Mouse (Mus musculus) left cerebral cortex, adult 9 months (tissue): ENCODE results near the gene Tpte.
"Not testable (repeated sequence)": the region's sequence is repeated elsewhere in the genome, so short reads cannot be mapped to it uniquely, and the experiment has no call there.

Experiments
- DNase-seq, 2 experiments: peaks; one replicate each; pipeline ENCODE4 v3.0.0; 2022; ENCODE audit warnings: low spot score in 2 of 2

Tpte gene

GRCm38 (mm10) chr8:22282999-22283491 is at the start of gene Tpte:
Gene Tpte (plus strand): TSS chr8:22283441.
- DNase-seq, result no peak

DNA sequence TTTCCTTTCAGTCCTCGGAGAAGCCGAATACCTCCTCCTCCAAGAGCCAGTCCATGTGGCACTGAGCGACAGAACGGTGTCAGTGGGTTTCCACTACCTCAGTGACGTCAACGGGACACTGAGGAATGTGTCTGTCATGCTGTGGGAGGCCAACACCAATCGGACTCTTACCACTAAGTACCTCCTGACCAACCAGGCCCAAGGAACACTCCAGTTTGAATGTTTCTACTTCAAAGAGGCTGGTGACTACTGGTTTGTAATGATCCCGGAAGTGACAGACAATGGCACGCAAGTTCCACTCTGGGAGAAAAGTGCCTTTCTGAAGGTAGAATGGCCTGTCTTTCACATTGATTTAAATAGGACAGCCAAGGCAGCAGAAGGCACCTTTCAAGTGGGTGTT is 40.3 kb upstream of the Tpte start:
- DNase-seq, result no peak

DNA sequence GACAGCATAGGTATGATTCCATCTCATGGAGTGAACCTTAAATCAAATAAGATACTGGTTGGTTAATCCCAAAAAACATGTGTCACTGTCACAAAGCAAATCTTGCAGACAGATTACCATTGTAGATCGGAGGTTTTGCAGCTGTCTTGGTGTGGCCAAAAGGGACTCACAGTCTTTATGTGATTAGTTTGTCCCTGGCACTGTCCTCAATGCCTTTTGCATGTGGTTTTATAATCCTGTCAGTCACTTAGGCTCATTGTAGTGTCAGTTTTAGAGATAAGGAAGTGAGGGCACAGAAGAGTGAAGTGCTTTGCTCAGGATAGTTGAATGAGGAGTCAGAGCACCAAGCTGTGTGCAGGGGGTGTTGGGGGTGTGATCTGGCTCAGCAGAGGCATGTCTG is 37.6 kb upstream of the Tpte start:
- no peak for DNase-seq

DNA sequence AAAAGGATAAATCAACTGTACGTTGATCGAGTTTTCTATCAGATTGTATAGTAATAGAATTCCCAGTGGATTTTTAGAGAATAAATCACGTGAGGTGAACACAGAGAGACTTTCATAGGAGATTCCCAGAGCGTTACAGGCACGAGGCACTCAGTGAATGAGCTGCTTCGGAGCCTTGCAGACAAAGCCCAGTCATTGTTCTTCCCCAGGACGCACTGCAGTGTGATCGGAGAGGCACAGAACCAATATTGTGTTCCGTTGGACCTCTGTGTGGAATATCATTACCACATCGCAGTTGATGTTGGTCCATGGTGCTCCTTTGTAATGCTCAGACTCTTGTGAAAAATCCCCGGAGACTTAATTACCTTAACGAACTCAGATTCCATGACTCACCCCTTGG is 35.3 kb upstream of the Tpte start:
- peak; percentile 7 to 25 for DNase-seq

GRCm38 (mm10) chr8:22249080-22249479 is 34.2 kb upstream of the Tpte start:
- DNase-seq, result no peak

DNA sequence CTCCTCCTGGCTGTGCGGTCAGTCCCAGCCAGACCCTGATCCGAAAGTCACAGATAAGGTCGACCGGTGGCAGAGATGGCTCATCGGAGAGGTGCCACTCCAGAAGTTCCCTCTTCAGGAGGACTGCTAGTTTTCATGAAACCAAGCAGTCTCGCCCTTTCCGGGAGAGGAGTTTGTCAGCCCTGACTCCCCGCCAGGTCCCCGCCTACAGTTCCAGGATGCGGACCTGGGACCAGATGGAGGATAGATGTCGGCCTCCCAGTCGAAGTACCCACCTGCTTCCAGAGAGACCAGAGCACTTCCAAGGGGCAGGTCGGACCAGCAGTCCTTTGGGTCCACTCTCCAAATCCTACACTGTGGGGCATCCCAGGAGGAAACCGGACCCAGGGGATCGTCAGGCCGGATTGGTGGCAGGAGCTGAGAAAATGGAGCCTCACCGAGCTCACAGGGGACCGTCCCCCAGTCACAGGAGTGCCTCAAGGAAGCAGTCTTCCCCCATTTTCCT is 24.2 kb upstream of the Tpte start:
- no peak for DNase-seq

DNA sequence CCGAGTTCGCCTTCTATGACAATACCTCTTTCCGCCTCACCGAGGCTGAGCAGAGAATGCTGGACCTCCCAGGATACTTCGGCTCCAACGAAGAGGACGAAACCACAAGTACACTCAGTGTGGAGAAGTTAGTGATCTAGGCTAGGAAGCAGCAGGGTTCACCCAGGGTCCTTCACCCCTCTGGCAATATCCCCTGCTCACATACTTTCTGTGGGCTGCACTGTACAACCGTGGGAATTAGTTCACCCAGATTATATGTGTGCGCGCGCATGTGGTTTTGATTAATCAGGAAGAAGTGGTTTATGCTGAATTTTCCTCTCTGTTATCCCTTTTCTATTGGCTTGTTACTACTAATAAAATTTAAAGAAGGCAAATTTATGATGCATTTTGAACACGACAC is 23.7 kb upstream of the Tpte start:
- no peak for DNase-seq

GRCm38 (mm10) chr8:22260091-22260722 is 23.0 kb upstream of the Tpte start:
- DNase-seq, result no peak

GRCm38 (mm10) chr8:22262267-22262666 is 21.0 kb upstream of the Tpte start:
- no peak for DNase-seq

DNA sequence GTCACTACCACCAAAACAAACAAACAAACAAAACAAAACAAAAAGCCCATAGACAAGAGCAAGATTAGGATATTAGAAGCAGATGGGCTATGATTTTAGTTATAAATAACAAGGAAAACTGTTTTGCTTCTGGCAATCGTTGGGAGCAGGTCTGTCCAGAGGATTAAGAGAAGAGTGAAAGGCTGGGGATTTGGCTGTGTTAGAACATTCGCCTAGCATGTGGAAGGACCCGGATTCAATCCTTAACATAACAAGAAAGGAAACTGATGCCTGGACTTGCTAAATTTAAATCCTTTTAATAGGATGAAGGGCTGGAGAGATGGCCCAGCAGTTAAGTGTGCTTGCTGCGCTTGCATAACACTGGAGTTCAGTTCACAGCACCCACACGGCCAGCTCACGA is 18.9 kb upstream of the Tpte start:
- no peak for DNase-seq

- DNase-seq, result no peak
Observed at GRCm38 (mm10) chr8:22264787-22265186, 18.5 kb upstream of the Tpte start.

DNA sequence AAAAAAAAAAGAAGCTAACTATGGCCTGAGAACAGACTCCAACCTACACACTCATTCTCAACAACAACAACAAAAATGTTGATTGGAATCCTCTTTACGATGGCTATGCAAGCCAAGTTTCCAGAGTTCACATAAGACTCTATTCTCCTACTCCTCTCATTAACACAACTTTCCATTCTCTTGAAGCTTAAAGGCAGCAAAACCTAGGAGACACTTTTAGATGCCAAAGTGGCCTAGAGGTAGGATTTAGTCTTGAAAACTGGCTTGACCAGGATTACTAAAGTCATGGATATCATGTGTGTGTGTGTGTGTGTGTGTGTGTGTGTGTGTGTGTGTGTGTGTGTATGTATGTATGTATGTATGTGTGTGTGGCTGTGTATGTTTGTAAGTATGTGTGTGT is 18.0 kb upstream of the Tpte start:
- DNase-seq, result no peak

- DNase-seq, result no peak
Observed at GRCm38 (mm10) chr8:22266809-22267208, 16.4 kb upstream of the Tpte start.

DNA sequence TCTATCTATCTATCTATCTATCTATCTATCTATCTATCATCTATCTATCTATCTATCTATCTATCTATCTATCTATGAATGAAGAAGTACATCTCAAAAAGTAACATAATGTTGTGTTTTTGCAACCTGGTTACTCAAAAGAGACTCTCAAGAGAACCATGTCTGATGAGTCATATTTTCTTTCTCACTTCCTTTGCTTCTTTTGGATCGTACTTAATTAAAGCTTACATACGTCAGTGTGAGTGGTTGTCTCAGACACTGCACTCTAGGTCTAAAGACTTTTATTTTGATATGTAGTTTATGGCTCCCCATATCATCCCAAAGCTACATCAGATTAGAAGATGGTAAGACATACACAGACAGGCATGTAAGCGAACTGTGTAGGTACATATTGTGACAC is 10.1 kb upstream of the Tpte start:
- no peak for DNase-seq

- DNase-seq, result no peak
Observed at GRCm38 (mm10) chr8:22274641-22275040, 8.6 kb upstream of the Tpte start.

- DNase-seq, result no peak
Observed at GRCm38 (mm10) chr8:22302326-22302725, 19.1 kb downstream of the Tpte start.

DNA sequence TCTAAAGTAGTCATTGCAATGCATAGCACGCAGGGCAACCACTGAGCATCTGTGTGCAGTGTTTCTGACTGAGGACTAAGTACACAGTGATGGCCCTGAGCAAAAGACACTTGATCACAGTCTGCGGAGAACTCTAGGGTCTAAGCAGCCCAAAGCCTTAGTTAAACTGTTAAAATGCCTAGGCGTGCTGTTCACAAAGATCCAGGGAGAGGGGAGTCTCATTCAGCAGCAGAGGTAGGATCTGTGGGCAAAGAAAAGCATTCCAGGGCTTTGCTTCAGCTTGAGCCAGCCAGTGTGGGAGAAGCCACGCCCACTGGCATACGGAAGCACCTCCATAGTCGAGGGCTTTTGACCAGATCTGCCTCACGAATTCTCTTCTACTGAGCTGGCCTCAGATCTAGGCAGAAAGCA is 19.7 kb downstream of the Tpte start:
- DNase-seq, result no peak

- not testable (repeated sequence) for DNase-seq
Observed at GRCm38 (mm10) chr8:22304045-22304444, 20.8 kb downstream of the Tpte start.

DNA sequence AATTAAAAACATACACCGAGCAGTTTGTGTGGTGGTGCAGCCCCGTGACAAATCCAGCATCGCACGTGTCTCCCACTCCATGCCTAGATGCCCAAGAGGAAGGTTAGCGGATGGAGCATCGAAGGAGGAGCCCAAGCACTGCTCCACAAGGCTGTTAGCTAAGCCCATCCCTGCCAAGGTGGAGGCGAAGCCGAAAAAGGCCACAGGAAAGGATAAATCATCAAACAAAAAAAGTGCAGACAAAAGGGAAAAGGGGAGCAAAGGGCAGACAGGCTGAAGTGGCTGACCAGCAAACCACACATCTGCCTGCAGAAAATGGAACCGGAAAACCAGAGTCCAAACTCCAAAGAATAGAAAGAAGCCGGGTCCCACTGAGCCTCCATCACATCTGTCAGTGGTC is 23.8 kb downstream of the Tpte start:
- DNase-seq, result no peak

DNA sequence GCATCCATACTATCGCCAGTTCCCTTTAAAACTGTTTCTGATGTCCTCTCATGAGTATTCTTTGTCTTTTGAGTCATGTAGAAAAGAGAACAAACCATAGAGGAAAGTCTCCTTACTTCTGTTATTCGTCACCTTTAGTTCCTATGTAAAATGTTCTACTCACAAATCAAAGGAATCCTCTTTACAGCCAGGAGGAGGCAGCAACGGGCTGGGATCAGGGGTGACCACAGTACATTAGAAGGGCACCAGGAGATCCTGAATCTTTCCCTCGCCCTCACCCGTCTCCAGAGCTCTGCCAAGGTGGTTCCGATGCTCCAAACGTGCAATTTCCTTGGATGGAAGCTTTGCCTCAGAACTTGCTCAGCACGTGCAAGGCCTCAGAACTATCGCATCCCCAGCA is 28.2 kb downstream of the Tpte start:
- no peak for DNase-seq

GRCm38 (mm10) chr8:22335426-22335825 is 52.2 kb downstream of the Tpte start:
- DNase-seq, result no peak

GRCm38 (mm10) chr8:22359359-22359758 is 76.1 kb downstream of the Tpte start:
- no peak for DNase-seq

- DNase-seq, result no peak
Observed at GRCm38 (mm10) chr8:22359882-22360281, 76.6 kb downstream of the Tpte start.

DNA sequence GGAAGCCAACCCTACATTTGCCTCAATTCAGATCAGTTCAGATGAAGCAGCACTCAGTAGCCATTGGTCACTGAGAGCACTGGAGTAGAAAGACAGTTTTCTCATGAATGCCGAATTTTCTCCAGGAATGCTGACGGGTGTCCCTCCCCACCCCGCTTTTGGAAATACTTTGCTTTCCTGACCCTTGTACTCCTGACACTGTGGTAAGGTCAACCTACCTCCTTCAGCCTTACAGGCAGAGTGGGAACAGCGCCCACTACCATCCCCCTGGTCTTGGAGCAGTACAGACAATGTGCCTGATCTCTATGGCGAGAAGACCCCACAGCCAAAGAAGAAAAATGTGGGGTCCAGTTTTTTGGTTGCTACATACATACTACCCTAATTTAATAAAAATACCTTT is 93.1 kb downstream of the Tpte start:
- DNase-seq, result no peak
